Mouse (Mus musculus) liver, embryonic 14.5 days (tissue): ENCODE data around the gene Samt2. TPM values are rescaled to one million over a fixed set of nuclear protein-coding genes. Genes with fewer than 3 reads are reported as not detected.
"Not testable (repeated sequence)": the region's sequence is repeated elsewhere in the genome, so short reads cannot be mapped to it uniquely, and the experiment has no call there.

Experiments
- ATAC-seq: fragments of 200-750 bp; cut with Nextera tagmentation; 2 replicates; pipeline ENCODE4 v1.8.0; 2017; ENCODE audit warnings: moderate number of reproducible peaks, mild to moderate bottlenecking, moderate library complexity; ENCODE audit not compliant: insufficient read depth
- DNase-seq, 3 experiments: peaks; one replicate each; pipeline ENCODE4 v3.0.0-alpha.2; 2012 to 2013; ENCODE audit warnings: low read depth in 3 of 3, low spot score in 3 of 3
- H3K27ac ChIP-seq: fragments of 300-500 bp; sonication (generic); 2 replicates; pipeline ENCODE4 v1.5.1; 2014; ENCODE audit warnings: moderate library complexity, mild to moderate bottlenecking, control low read depth, inconsistent platforms
- H3K27me3 ChIP-seq: fragments of 300-500 bp; sonication (generic); 2 replicates; pipeline ENCODE4 v1.6.1; 2014; ENCODE audit warnings: mild to moderate bottlenecking, low read length, moderate library complexity; ENCODE audit not compliant: control insufficient read depth, insufficient read depth
- H3K36me3 ChIP-seq: fragments of 300-500 bp; sonication (generic); replicated peaks from 2 replicates; pipeline ENCODE4 v1.6.1; 2014; ENCODE audit warnings: low read depth; ENCODE audit not compliant: control insufficient read depth, insufficient read depth
- H3K4me1 ChIP-seq, 2 experiments: fragments of 200-500 bp in 1 of 2; fragments of 300-500 bp in 1 of 2; sonication (generic) in 1 of 2; replicated peaks; 2 replicates each; pipeline ENCODE4 v1.6.1; 2012 to 2014; ENCODE audit warnings: antibody characterized with exemption in 1 of 2, inconsistent platforms in 1 of 2, low read length in 1 of 2; ENCODE audit not compliant: control insufficient read depth in 2 of 2, insufficient read depth in 2 of 2
- H3K4me2 ChIP-seq: fragments of 300-500 bp; sonication (generic); 2 replicates; pipeline ENCODE4 v1.6.1; 2014; ENCODE audit warnings: low read depth, mild to moderate bottlenecking, control low read depth, moderate library complexity
- H3K4me3 ChIP-seq, 2 experiments: fragments of 200-500 bp in 1 of 2; fragments of 300-500 bp in 1 of 2; sonication (generic) in 1 of 2; 2 replicates each; pipeline ENCODE4 v1.5.1; 2012 to 2014; ENCODE audit warnings: low read depth in 2 of 2, low read length in 2 of 2, mild to moderate bottlenecking in 2 of 2, control low read depth in 1 of 2, inconsistent platforms in 1 of 2, moderate library complexity in 1 of 2; ENCODE audit not compliant: insufficient read depth in 1 of 2
- H3K9ac ChIP-seq: fragments of 300-500 bp; sonication (generic); replicated peaks from 2 replicates; pipeline ENCODE4 v1.6.1; 2014; ENCODE audit warnings: mild to moderate bottlenecking, control low read depth, moderate library complexity
- H3K9me3 ChIP-seq: fragments of 300-500 bp; sonication (generic); 2 replicates; pipeline ENCODE4 v1.6.1; 2016; ENCODE audit warnings: low read length, mixed read lengths; ENCODE audit not compliant: control insufficient read depth
- WGBS: fragments of 180-500 bp; shearing (Covaris S2); extraction: QIAGEN DNeasy Blood & Tissue Kit; methylation state at CpG from one replicate; pipeline ENCODE4 v1.1.7; 2014; ENCODE audit not compliant: insufficient replicate concordance; 5-methylcytosine and 5-hydroxymethylcytosine counted together
- polyA plus RNA-seq, 2 experiments: library from polyadenylated mRNA; depleted of rRNA in 1 of 2; stranded (reverse) in 1 of 2; unstranded in 1 of 2; fragments of >200 nt; fragmentation: Nextera tagmentation in 1 of 2; extraction: Ambion mirVana in 1 of 2; gene quantifications; 2 replicates each; pipeline versions ENCODE4 v1.2.1 to v1.2.3; 2012 to 2014

The Samt2 gene
- polyA plus RNA-seq (2012; rRNA removed): not detected in 2 replicates
- not detected in 2 replicates for polyA plus RNA-seq (2014; fragmentation: Nextera tagmentation; extraction: Ambion mirVana)

GRCm38 (mm10) chrX:154579260-154579659 is at the start of gene Samt2:
TSS of gene Samt2 (minus strand) at chrX:154579360.
- not testable (repeated sequence) for H3K36me3 ChIP-seq, H3K9me3 ChIP-seq, H3K4me3 ChIP-seq, H3K4me2 ChIP-seq, H3K4me1 ChIP-seq, ATAC-seq, H3K9ac ChIP-seq, H3K27me3 ChIP-seq, H3K27ac ChIP-seq, DNase-seq
- 53% methylated on average over 2 of the region's 2 CpGs for WGBS

Other genes with a start within 250 kb of the Samt2 start
- gene 4930524N10Rik, start 236.0 kb downstream of the Samt2 start, polyA plus RNA-seq (2012; rRNA removed): not detected in 2 replicates
- gene 4930524N10Rik, start 236.0 kb downstream of the Samt2 start, polyA plus RNA-seq (2014; fragmentation: Nextera tagmentation; extraction: Ambion mirVana): not detected in 2 replicates
- gene Samt4, start 97.4 kb downstream of the Samt2 start, polyA plus RNA-seq (2012; rRNA removed): not detected in 2 replicates
- gene Samt4, start 97.4 kb downstream of the Samt2 start, polyA plus RNA-seq (2014; fragmentation: Nextera tagmentation; extraction: Ambion mirVana): not detected in 2 replicates